Mouse (Mus musculus) myocyte (in vitro differentiated cells): ENCODE data around the gene Polr3k.

Source experiments
- CEBPB ChIP-seq: IDR thresholded peaks from 2 replicates; pipeline ENCODE4 v1.6.1; 2011; ENCODE audit warnings: mild to moderate bottlenecking, moderate library complexity; ENCODE audit not compliant: poor library complexity, insufficient read depth, severe bottlenecking
- E2F4 ChIP-seq: IDR thresholded peaks from one replicate; pipeline ENCODE4 v1.6.1; 2011; ENCODE audit warnings: mild to moderate bottlenecking, control low read depth, moderate library complexity; ENCODE audit not compliant: insufficient read depth
- MAX ChIP-seq: IDR thresholded peaks from one replicate; pipeline ENCODE4 v1.6.1; 2011; ENCODE audit warnings: low read depth, mild to moderate bottlenecking, control low read depth
- MYOD1 ChIP-seq, 3 experiments: IDR thresholded peaks; one replicate each; pipeline ENCODE4 v1.6.1; 2011; ENCODE audit warnings: control low read depth in 2 of 3, low read depth in 2 of 3, mild to moderate bottlenecking in 2 of 3, moderate library complexity in 1 of 3; ENCODE audit not compliant: insufficient read length in 2 of 3, control insufficient read depth in 1 of 3
- MYOG ChIP-seq, 3 experiments: IDR thresholded peaks; one replicate each; pipeline ENCODE4 v1.6.1; 2011; ENCODE audit warnings: control low read depth in 2 of 3, low read depth in 2 of 3, mild to moderate bottlenecking in 2 of 3; ENCODE audit not compliant: insufficient read length in 2 of 3, control insufficient read depth in 1 of 3, insufficient read depth in 1 of 3
- POLR2A ChIP-seq: IDR thresholded peaks from one replicate; pipeline ENCODE4 v1.6.1; 2011; ENCODE audit warnings: low read depth, mild to moderate bottlenecking, control low read depth, moderate library complexity; ENCODE audit not compliant: insufficient read length
- POLR2AphosphoS2 ChIP-seq: IDR thresholded peaks from one replicate; pipeline ENCODE4 v1.6.1; 2011; ENCODE audit warnings: low read depth, control low read depth; ENCODE audit not compliant: insufficient read length
- REST ChIP-seq: IDR thresholded peaks from one replicate; pipeline ENCODE4 v1.6.1; 2011; ENCODE audit warnings: mild to moderate bottlenecking, control low read depth, moderate library complexity; ENCODE audit not compliant: insufficient read depth, insufficient read length
- SRF ChIP-seq: IDR thresholded peaks from one replicate; pipeline ENCODE4 v1.6.1; 2011; ENCODE audit warnings: low read depth; ENCODE audit not compliant: control insufficient read depth, insufficient read length
- TCF12 ChIP-seq: IDR thresholded peaks from one replicate; pipeline ENCODE4 v1.6.1; 2011; ENCODE audit warnings: mild to moderate bottlenecking, control low read depth; ENCODE audit not compliant: poor library complexity, insufficient read depth, severe bottlenecking
- TCF3 ChIP-seq: IDR thresholded peaks from one replicate; pipeline ENCODE4 v1.6.1; 2011; ENCODE audit warnings: low read depth, control low read depth; ENCODE audit not compliant: insufficient read length
- USF1 ChIP-seq: IDR thresholded peaks from one replicate; pipeline ENCODE4 v1.6.1; 2011; ENCODE audit warnings: low read depth, mild to moderate bottlenecking, control low read depth, moderate library complexity

DNA sequence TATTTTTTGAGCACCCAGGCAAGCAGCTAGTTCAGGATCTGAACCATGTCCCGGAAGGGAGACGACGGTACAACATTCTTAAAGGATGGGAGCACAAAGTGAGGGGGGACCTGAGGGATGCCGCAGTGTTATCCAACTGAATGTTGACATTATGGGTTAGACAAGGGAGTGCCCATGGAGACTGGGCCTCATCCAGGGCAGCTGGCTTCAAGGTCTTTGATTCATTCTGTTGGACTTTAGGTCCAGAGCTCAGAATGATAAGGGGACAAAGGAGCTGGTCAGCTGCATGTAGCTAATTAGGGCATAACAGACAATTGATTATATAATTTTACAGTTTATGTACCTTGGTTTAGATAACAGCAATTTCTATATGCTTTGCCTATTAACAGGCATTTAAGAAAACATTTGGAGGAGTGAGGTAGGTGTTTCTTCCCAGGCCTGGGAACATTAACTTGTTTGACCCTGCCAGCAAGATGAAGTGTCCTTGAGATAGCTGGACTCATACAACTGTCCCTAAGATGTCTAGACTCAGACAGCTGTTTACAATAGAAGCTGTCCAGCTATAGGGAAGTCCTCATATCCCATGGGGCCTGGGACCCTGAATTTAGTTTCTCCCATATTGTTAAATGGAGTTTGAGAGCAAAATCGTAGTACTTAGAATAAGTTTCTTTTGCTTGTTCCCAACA, 18.3 kb upstream of the Polr3k start:
- no peak for TF ChIP-seq TCF12
- TF ChIP-seq MYOD1 (IDR thresholded peaks at IDR 0.05; ENCODE audit: control insufficient read depth in 1 of 3, insufficient read length in 2 of 3, low read depth in 2 of 3): no peak
- no peak for TF ChIP-seq SRF
- TF ChIP-seq USF1: no peak
- TF ChIP-seq CEBPB: no peak
- TF ChIP-seq MYOG (IDR thresholded peaks at IDR 0.05; ENCODE audit: control insufficient read depth in 1 of 3, insufficient read depth in 1 of 3, insufficient read length in 2 of 3, low read depth in 2 of 3): no peak
- TF ChIP-seq POLR2A: no peak
- TF ChIP-seq POLR2AphosphoS2: no peak
- TF ChIP-seq E2F4: no peak
- no peak for TF ChIP-seq REST
- TF ChIP-seq MAX: no peak
- no peak for TF ChIP-seq TCF3
